Mouse (Mus musculus): ENCODE measurements at regions not wholly inside any gene's neighbourhood (a gene's known extent, or its start where the extent isn't known, plus 50 kb on each side); places are given as distances from the start of the nearest gene placed in this dataset.

DNA sequence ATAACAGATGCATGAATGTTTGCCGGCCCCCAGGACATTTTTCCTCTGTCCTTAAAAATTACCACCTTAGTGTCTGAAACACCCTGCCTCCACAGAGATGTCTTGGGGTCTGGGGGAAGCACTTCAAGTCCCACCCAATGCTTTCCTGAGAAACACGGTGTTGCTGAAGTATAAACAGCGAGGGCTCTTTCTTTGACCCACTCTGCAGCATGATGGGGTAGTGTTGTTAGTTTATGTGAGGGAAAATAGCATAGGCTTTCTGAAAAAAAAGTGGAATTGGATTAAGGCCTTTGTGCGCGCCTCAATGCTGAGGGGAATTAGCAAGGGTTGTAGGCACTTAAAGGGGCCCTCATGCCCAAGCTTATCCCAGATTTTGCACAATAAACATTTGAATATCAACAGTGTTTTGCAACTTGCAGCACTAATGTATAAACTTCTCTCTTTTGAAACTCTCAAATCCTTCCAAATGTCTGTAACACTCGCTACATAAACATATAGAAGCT lies 201.8 kb downstream of the Nr2f2 start:
- TF ChIP-seq POLR2A (IDR thresholded peaks at IDR 0.05; ENCODE audit: borderline replicate concordance, extremely low read depth, insufficient read depth, insufficient read length, poor library complexity, severe bottlenecking) (no peak), CTCF (IDR thresholded peaks at IDR 0.05; ENCODE audit: borderline replicate concordance, extremely low read depth, insufficient read depth, insufficient read length) (no peak)
- peak; percentile 65 for DNase-seq (ENCODE audit: low read depth)

DNA sequence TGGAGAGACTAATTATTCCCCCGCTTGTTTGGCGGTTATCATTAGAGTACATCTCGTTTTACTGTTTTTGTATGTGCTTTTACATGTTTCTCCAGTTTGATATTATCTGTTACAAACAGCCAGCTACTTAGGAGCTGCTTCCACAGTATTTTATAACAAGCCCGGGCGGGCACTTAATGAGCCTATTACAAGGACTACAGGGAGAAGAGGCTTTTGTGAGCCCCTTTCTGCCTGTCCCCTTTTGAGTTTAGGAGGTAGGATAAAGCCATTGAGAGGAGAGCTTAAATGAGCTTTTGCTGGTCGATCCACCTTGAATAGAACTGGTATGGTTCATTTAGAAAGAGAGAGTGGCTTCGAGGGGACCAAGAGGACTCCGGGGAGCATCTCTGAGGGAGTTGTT lies 208.0 kb downstream of the Nr2f2 start:
- DNase-seq (ENCODE audit: low read depth) = peak; percentile 69
- TF ChIP-seq POLR2A (IDR thresholded peaks at IDR 0.05; ENCODE audit: borderline replicate concordance, extremely low read depth, insufficient read depth, insufficient read length, poor library complexity, severe bottlenecking) (no peak), CTCF (IDR thresholded peaks at IDR 0.05; ENCODE audit: borderline replicate concordance, extremely low read depth, insufficient read depth, insufficient read length) (no peak)

DNA sequence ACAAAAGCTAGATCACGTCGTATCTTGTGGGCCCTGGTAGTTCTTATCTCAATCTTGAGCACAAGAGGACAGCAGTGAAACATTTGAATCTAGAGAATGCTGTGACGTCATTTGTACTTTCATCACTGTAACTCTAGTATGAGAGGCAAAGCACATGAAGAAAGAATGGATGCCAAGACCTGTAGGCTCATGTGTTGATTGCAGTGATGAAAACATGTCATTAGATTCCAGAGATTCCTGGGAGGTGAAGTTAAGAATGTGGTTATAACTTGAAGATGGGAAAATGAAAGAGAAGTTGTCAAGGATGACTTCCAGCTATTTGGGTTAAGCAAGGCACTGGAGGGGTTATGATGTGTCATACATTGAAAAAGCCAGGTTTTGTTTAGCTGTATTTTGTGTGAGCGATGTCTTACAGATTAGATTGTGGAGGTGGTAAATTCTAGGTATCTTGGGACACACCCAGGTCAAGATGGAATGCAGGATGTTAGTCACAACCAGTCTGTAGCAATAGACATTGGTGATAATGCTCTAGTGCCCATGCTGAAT lies 221.7 kb downstream of the Nr2f2 start:
- no peak for DNase-seq (ENCODE audit: low read depth)
- TF ChIP-seq CTCF (IDR thresholded peaks at IDR 0.05; ENCODE audit: borderline replicate concordance, extremely low read depth, insufficient read depth, insufficient read length) = no peak
- no peak for TF ChIP-seq POLR2A (IDR thresholded peaks at IDR 0.05; ENCODE audit: borderline replicate concordance, extremely low read depth, insufficient read depth, insufficient read length, poor library complexity, severe bottlenecking)

DNA sequence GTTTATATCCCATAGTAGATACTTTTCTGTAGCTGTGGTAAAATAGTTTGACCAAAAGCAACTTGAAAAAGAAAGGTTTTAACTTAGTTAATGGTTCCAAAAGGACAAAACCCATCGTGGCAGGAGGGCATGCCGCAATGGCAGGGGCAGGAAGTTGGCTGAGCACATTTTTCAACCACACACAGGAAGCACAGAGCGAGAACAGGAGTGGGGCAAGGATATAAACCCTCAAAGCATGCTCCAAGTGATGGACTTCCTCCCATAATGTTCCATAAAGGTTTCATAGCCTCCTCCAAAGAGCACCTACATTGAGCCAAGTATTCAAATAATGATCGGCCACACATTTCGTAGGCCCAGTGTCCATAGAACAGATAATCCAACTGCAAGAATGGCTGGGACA lies 229.7 kb downstream of the Nr2f2 start:
- no peak for DNase-seq (ENCODE audit: low read depth)
- TF ChIP-seq POLR2A (IDR thresholded peaks at IDR 0.05; ENCODE audit: borderline replicate concordance, extremely low read depth, insufficient read depth, insufficient read length, poor library complexity, severe bottlenecking) (no peak), CTCF (IDR thresholded peaks at IDR 0.05; ENCODE audit: borderline replicate concordance, extremely low read depth, insufficient read depth, insufficient read length) (no peak)

DNA sequence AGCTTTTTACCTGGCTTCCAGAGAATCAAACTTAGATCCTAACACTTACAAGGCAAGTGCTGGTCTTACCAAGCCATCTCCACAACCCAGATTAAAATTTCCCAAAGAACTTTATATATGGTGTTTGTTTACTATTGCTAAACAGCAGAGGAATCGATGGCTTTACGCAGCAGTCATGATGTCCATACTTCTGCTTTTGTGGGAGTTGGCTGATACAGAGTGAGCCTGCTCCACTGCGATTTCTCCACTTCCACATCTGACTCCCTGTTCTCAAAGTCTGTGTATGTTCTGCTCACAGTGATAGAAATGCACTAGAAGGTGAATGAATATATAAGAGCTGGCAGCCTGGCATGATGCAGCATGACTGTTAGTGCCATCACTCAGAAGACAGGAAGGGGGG lies 231.1 kb downstream of the Nr2f2 start:
- TF ChIP-seq CTCF (IDR thresholded peaks at IDR 0.05; ENCODE audit: borderline replicate concordance, extremely low read depth, insufficient read depth, insufficient read length) = no peak
- no peak for DNase-seq (ENCODE audit: low read depth)

DNA sequence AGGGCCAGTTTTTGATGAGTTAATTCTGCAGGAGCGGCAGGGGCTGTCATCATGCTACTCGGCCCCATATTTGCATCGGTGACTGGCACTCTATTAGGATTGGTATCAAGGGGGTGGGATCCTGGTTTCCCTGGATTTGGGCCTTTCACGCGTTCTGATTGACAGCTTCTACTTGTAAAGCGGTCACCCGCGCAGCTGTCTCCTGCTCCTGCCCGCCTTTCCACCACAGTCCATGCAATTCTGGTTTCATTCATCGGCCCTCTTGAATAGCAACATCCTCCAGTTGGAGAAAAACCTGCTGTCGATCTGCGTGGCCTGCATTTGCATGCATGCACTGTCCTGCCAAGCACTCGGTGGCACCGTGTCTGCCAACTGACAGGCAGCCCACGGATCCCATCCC lies 236.6 kb downstream of the Nr2f2 start:
- DNase-seq (ENCODE audit: low read depth) = peak; percentile 94
- TF ChIP-seq CTCF (IDR thresholded peaks at IDR 0.05; ENCODE audit: borderline replicate concordance, extremely low read depth, insufficient read depth, insufficient read length) (no peak), POLR2A (IDR thresholded peaks at IDR 0.05; ENCODE audit: borderline replicate concordance, extremely low read depth, insufficient read depth, insufficient read length, poor library complexity, severe bottlenecking) (no peak)

DNA sequence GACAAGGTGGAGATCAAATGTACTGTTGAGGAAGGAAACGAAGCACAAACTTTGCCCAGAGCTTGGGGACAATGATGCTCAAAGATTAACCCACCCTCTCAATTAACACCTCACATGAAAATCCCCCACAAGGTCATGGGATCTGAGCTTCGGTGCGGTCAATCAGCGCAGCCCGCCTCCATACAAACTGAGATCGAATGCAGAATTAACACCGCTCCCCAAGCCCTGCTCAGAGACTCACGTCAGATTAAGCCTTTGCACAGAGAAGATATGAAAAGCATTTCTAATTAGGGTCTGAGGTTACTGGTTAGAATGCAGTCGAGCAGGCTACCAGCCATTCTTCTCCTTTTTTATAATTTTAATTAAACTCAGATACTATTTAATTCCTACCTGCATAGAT lies 243.7 kb downstream of the Nr2f2 start:
- TF ChIP-seq POLR2A (IDR thresholded peaks at IDR 0.05; ENCODE audit: borderline replicate concordance, extremely low read depth, insufficient read depth, insufficient read length, poor library complexity, severe bottlenecking) (no peak), CTCF (IDR thresholded peaks at IDR 0.05; ENCODE audit: borderline replicate concordance, extremely low read depth, insufficient read depth, insufficient read length) (no peak)

DNA sequence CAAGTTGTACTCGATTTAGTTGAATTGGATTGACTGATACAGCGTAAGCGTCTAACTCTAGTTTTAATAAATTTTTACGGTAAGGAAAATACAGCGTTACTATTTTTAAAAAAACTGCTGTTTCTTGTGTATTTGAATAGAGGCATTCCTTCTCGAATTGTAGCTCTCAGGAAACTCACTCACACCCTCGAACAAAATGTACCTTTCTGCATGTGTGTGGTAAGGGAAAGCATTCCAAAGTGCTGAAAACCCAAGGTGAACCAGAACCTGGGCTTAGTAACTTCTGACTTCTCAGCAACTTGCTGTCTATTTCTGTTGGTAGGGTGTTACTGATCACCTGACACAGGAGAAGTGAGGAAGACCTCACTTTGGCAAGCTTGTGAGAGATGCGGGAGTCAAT lies 247.0 kb downstream of the Nr2f2 start:
- DNase-seq (ENCODE audit: low read depth) = no peak
- TF ChIP-seq CTCF (IDR thresholded peaks at IDR 0.05; ENCODE audit: borderline replicate concordance, extremely low read depth, insufficient read depth, insufficient read length) = no peak
- no peak for TF ChIP-seq POLR2A (IDR thresholded peaks at IDR 0.05; ENCODE audit: borderline replicate concordance, extremely low read depth, insufficient read depth, insufficient read length, poor library complexity, severe bottlenecking)

More for the DNA sequence above, 243.7 kb downstream of the Nr2f2 start:
- DNase-seq (ENCODE audit: low read depth) = peak; percentile 63

DNA sequence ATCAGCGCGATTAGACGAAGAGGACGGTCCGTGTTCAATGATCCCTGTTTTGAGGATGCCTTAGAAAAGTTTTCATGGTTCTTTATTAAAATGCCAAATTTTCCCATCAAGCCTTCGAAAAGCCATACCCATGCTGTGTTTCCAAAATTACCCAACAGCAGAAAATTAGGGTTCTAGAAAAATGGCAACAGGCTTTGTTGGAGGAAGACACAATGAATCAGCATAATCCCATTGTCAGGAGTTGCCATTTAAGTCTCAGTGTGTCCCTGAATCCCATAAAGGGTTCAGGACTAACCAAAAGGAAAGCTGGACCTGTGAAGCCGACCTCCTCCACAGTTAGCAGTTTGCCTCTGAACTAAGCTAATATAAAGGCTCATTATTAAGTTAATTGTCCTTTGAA lies 247.6 kb downstream of the Nr2f2 start:
- TF ChIP-seq POLR2A (IDR thresholded peaks at IDR 0.05; ENCODE audit: borderline replicate concordance, extremely low read depth, insufficient read depth, insufficient read length, poor library complexity, severe bottlenecking) = no peak
- no peak for TF ChIP-seq CTCF (IDR thresholded peaks at IDR 0.05; ENCODE audit: borderline replicate concordance, extremely low read depth, insufficient read depth, insufficient read length)
- DNase-seq (ENCODE audit: low read depth) = peak; percentile 64

DNA sequence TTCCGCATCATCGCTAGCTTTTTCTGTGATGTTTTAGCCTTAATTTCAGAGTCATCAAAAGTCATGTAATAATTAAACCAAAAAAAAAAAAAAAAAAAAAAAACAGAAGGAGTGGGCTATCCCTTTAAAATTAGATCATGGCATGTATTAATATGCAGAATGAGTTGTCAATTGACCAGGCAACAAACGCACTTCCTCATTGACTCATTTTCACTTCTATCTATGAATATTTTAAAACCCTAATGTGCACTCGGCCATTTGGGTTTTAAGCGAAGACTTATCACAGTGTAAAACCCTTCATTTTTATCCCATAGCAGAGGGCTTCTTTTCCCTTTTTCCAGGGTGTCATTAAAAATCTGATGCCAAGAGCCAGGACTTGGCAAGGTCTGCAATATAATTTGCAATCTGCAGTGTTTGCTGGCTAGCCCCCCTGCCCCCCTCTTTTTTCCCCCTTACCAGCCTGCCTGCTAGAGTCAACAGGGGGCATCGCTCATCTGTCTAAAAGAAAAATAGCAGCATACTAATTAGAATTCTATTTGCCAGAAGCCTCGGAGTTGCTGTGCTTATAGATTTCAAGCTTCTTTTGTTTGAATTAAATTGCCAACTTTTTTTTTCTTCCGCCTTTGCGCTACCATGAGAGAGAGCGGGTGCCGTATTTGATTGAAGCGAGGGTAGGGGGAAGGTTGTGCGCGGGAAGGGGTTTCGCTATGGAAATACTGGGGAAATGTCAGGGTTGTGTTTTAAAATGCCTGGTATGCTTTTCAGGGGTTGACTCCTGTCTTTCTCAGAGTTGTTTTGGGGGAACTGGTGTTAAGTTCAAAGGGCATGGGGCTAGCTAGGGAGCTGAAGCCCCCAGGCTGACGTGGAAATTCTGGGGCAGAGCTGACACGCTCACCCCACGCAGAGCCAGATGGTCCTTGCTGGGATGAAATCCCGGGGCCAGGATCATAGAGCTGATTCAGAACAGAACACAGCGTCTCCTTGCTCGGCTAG lies 248.3 kb downstream of the Nr2f2 start:
- peak; percentile 97 for DNase-seq (ENCODE audit: low read depth)
- TF ChIP-seq CTCF (IDR thresholded peaks at IDR 0.05; ENCODE audit: borderline replicate concordance, extremely low read depth, insufficient read depth, insufficient read length) (no peak), POLR2A (IDR thresholded peaks at IDR 0.05; ENCODE audit: borderline replicate concordance, extremely low read depth, insufficient read depth, insufficient read length, poor library complexity, severe bottlenecking) (no peak)

DNA sequence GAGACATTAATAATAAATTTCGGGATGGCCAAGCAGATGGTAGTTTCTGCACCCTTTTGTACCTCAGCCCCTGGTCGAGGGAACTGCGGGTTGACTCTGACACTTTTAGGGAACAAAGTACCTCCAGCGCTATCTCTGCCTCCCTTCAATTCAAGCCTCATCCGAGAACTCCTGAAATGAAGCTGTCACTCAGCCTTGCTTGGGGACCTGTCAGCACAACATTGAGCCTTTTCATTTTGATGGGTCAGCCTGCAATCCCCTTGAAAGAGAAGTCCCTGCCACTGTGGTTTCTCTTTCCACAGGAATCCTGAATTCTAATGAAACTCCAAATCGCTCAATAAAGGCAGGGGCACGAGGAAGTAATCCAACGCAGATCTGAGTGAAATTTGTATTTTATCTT lies 257.5 kb downstream of the Nr2f2 start:
- TF ChIP-seq CTCF (IDR thresholded peaks at IDR 0.05; ENCODE audit: borderline replicate concordance, extremely low read depth, insufficient read depth, insufficient read length) (no peak), POLR2A (IDR thresholded peaks at IDR 0.05; ENCODE audit: borderline replicate concordance, extremely low read depth, insufficient read depth, insufficient read length, poor library complexity, severe bottlenecking) (no peak)
- DNase-seq (ENCODE audit: low read depth) = peak; percentile 47

DNA sequence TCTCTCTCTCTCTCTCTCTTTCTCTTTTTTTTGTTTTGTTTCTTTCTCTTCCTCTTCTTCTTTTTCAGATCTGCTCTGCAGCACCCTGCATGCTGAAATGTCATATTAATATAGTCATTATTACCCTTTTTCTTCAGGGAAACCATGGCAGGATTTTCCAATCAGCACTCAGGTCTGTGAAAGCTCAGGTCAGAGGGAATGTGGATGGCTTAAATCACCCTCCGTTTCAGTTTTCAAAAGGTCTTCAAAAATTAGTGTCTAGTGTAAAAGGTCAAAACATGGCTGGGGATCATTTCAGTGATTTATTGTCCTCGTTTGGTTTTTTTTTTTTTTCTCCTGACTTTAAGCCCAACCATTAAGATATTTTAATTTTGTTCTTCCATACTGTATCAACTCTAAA lies 261.5 kb downstream of the Nr2f2 start:
- no peak for DNase-seq (ENCODE audit: low read depth)
- TF ChIP-seq POLR2A (IDR thresholded peaks at IDR 0.05; ENCODE audit: borderline replicate concordance, extremely low read depth, insufficient read depth, insufficient read length, poor library complexity, severe bottlenecking) (no peak), CTCF (IDR thresholded peaks at IDR 0.05; ENCODE audit: borderline replicate concordance, extremely low read depth, insufficient read depth, insufficient read length) (no peak)
